Mouse (Mus musculus) midbrain, postnatal 0 days (tissue): ENCODE results near the gene Rmdn2. TPM values are rescaled to one million over a fixed set of nuclear protein-coding genes. Genes with fewer than 3 reads are reported as not detected.

ENCODE experiments used
- ATAC-seq: fragments of 200-750 bp; cut with Nextera tagmentation; 2 replicates; pipeline ENCODE4 v1.8.0; 2017; ENCODE audit warnings: moderate number of reproducible peaks, mild to moderate bottlenecking, moderate TSS enrichment, moderate library complexity; ENCODE audit not compliant: low FRiP score
- DNase-seq: peaks from one replicate; pipeline ENCODE4 v3.0.0-alpha.2; 2015; ENCODE audit warnings: low spot score
- H3K27ac ChIP-seq: fragments of 300-500 bp; sonication (generic); 2 replicates; pipeline ENCODE4 v1.5.1; 2014; ENCODE audit warnings: low read depth, mild to moderate bottlenecking, low read length, mixed read lengths
- H3K27me3 ChIP-seq: fragments of 300-500 bp; sonication (generic); 2 replicates; pipeline ENCODE4 v1.6.1; 2014; ENCODE audit warnings: low read length, control low read depth, mixed read lengths; ENCODE audit not compliant: insufficient read depth
- H3K36me3 ChIP-seq: fragments of 300-500 bp; sonication (generic); 2 replicates; pipeline ENCODE4 v1.6.1; 2014; ENCODE audit warnings: low read length, control low read depth, mixed read lengths; ENCODE audit not compliant: insufficient read depth
- H3K4me1 ChIP-seq: fragments of 300-500 bp; sonication (generic); 2 replicates; pipeline ENCODE4 v1.6.1; 2014; ENCODE audit warnings: mild to moderate bottlenecking, control low read depth, antibody characterized with exemption, low read length, mixed read lengths; ENCODE audit not compliant: insufficient read depth
- H3K4me2 ChIP-seq: fragments of 300-500 bp; sonication (generic); 2 replicates; pipeline ENCODE4 v1.6.1; 2014; ENCODE audit warnings: low read depth, mild to moderate bottlenecking, low read length, mixed read lengths; ENCODE audit not compliant: poor library complexity, severe bottlenecking
- H3K4me3 ChIP-seq: fragments of 300-500 bp; sonication (generic); 2 replicates; pipeline ENCODE4 v1.5.1; 2014; ENCODE audit warnings: low read depth, mild to moderate bottlenecking, low read length, moderate library complexity
- H3K9ac ChIP-seq: fragments of 300-500 bp; sonication (generic); replicated peaks from 2 replicates; pipeline ENCODE4 v1.6.1; 2014; ENCODE audit warnings: mild to moderate bottlenecking, low read length, moderate library complexity, mixed read lengths; ENCODE audit not compliant: poor library complexity, severe bottlenecking
- H3K9me3 ChIP-seq: fragments of 300-500 bp; sonication (generic); 2 replicates; pipeline ENCODE4 v1.6.1; 2016; ENCODE audit warnings: low read length, control low read depth
- CTCF ChIP-seq: IDR thresholded peaks from 2 replicates; pipeline ENCODE4 v1.5.1; 2016; ENCODE audit warnings: antibody characterized with exemption, mild to moderate bottlenecking
- WGBS: fragments of 180-500 bp; shearing (Covaris S2); extraction: QIAGEN DNeasy Blood & Tissue Kit; methylation state at CpG from one replicate; pipeline ENCODE4 v1.1.7; 2014; 5-methylcytosine and 5-hydroxymethylcytosine counted together
- polyA plus RNA-seq: library from polyadenylated mRNA; unstranded; fragments of >200 nt; fragmentation: Nextera tagmentation; extraction: Ambion mirVana; gene quantifications from 2 replicates; pipeline ENCODE4 v1.2.1, GENCODE M21; 2015
- total RNA-seq: library from RNA; depleted of rRNA; stranded (reverse); fragments of >200 nt; gene quantifications from 2 replicates; pipeline ENCODE4 v1.2.3, GENCODE M21; 2014

Rmdn2 gene
- total and polyA plus RNA-seq, 2 experiments from 2014 or later, result 2.8 to 10.7 TPM

DNA sequence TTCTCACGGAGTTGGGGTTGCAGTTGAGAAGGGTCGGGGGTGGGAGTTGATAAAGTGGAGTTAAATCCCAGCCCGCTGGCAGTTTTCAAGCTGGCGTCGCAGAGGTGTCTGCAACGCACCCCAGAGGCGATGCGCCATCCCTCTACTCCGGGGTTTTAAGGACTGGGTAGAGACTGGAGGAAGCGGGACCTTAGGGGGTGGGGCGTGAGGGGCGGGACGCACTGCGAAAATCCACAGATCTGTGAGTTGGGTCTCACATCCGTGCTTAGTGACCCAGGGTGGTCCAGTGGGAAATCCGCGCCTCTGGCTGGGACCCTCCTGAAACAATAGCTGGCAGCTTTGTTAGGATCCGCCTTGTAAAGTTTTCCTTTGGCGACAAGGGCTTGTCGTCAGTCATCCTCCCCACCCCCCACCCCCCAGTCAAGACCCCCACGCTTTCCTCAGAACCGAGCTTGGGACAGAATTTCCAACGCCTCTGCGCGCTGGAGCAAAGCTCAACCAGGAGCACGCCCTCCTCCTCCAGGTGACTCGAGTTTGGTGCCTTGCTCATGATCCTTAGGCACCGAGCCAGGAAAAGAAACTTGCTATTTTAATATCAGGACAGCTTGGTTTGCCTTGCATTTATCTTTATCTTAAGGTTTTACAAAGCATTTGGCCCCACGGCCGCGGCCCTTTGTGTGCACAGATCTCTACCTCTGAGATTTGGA, 103.4 kb downstream of the Rmdn2 start, which contains the start of gene Cyp1b1:
Gene Cyp1b1 (minus strand): TSS at position 131 of the 707 bp plus-strand sequence.
- peaks cover 25% of the 10 kb centered on the region for H3K27me3 ChIP-seq
- H3K4me3 ChIP-seq, result peak within 1 kb of the TSS; percentile 43
- no peak for TF ChIP-seq CTCF
- under 1% methylated on average over 31 of the region's 31 CpGs for WGBS
- H3K4me1 ChIP-seq, result peaks cover 21% of the 10 kb centered on the region; the same call in 1 of the 2 replicates
- H3K36me3 ChIP-seq, result no peaks in the 10 kb centered on the region
- H3K4me2 ChIP-seq, result peak within 1 kb of the TSS; percentile 92
- no peak for DNase-seq
- H3K27ac ChIP-seq, result no peak within 1 kb of the TSS
- 0 out of 2 replicates have a peak within 1 kb of the TSS, but pooled peaks have one; percentile 24 for H3K9ac ChIP-seq
- ATAC-seq, result no peak
- no peaks in the 10 kb centered on the region for H3K9me3 ChIP-seq

- peaks cover 21% of the 10 kb centered on the region; the same call in 1 of the 2 replicates for H3K4me1 ChIP-seq
- H3K4me2 ChIP-seq, result peak overlapping the region; percentile 92
- H3K36me3 ChIP-seq, result no peaks in the 10 kb centered on the region
- H3K27me3 ChIP-seq, result peaks cover 23% of the 10 kb centered on the region
- peak; percentile 84 for ATAC-seq
- under 1% methylated on average over 40 of the region's 42 CpGs for WGBS
- no peak overlapping the region for H3K9ac ChIP-seq
- peak overlapping the region; percentile 43 for H3K4me3 ChIP-seq
- no peak overlapping the region for H3K27ac ChIP-seq
- DNase-seq, result peak; percentile 89
- no peaks in the 10 kb centered on the region for H3K9me3 ChIP-seq
- peak; percentile 89 for TF ChIP-seq CTCF
These were observed 104.0 kb downstream of the Rmdn2 start for GRCm38 (mm10) chr17:79715649-79716143.

- Histone ChIP-seq H3K36me3 (no peaks in the 10 kb centered on the region), H3K4me1 (peaks cover under 1% of the 10 kb centered on the region; the same call in 1 of the 2 replicates), H3K9ac (no peak overlapping the region), H3K4me3 (no peak overlapping the region), H3K27me3 (no peaks in the 10 kb centered on the region; the same call in 1 of the 2 replicates), H3K9me3 (no peaks in the 10 kb centered on the region), H3K4me2 (no peak overlapping the region), H3K27ac (no peak overlapping the region)
- TF ChIP-seq CTCF, result no peak
- DNase-seq (no peak), ATAC-seq (no peak)
- 82% methylated on average over 7 of the region's 7 CpGs for WGBS
These were observed 109.0 kb downstream of the Rmdn2 start for GRCm38 (mm10) chr17:79720681-79721080.

DNA sequence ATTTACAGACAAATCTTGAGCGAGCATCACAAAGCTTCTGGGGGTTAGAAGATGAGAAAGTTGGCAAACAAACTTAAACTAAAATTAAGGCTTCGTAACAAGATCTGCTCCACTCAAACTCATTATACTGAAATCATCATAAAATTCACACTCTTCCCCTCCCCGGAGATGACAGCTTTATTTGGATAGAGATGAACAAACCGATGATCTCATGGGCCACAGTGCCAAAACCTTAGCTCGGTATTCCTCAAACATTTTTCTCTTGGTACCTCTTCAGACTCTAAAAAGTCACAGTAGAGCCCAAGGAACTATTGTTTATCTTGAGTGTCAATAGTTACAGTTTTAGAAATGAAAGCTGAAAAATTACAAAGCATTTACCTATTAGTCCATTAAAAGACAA, 115.0 kb downstream of the Rmdn2 start:
- no peaks in the 10 kb centered on the region for H3K9me3 ChIP-seq
- no peaks in the 10 kb centered on the region for H3K36me3 ChIP-seq
- DNase-seq (no peak), ATAC-seq (no peak)
- no peak overlapping the region for H3K4me2 ChIP-seq
- 83% methylated on average over 5 of the region's 5 CpGs for WGBS
- H3K9ac ChIP-seq, result no peak overlapping the region
- no peaks in the 10 kb centered on the region for H3K27me3 ChIP-seq
- H3K4me1 ChIP-seq, result no peaks in the 10 kb centered on the region; the same call in 1 of the 2 replicates
- H3K4me3 ChIP-seq, result no peak overlapping the region
- TF ChIP-seq CTCF, result no peak
- no peak overlapping the region for H3K27ac ChIP-seq

- Histone ChIP-seq H3K27me3 (no peaks in the 10 kb centered on the region), H3K4me1 (no peaks in the 10 kb centered on the region; the same call in 1 of the 2 replicates), H3K4me3 (peak overlapping the region; percentile 17; the same call in 1 of the 2 replicates), H3K9ac (no peak overlapping the region), H3K4me2 (peak overlapping the region; percentile 38), H3K9me3 (no peaks in the 10 kb centered on the region), H3K27ac (no peak overlapping the region), H3K36me3 (no peaks in the 10 kb centered on the region)
- DNase-seq, result no peak
- 33% methylated on average over 14 of the region's 14 CpGs for WGBS
- TF ChIP-seq CTCF, result no peak
- ATAC-seq, result no peak
These were observed 116.5 kb downstream of the Rmdn2 start for GRCm38 (mm10) chr17:79728053-79728584.
